Mouse (Mus musculus) cerebellum, adult 9-10 months (tissue): ENCODE data around the gene Fbrsl1.

Experiments used
- DNase-seq: peaks from one replicate; pipeline ENCODE4 v3.0.0; 2022

Fbrsl1 gene

GRCm38 (mm10) chr5:110448436-110449134 lies at the start of gene Fbrsl1:
Gene Fbrsl1, minus strand, starts transcription at chr5:110448503.
- peak; percentile 94 for DNase-seq

GRCm38 (mm10) chr5:110498071-110498470 lies 49.8 kb upstream of the Fbrsl1 start:
- DNase-seq = no peak

GRCm38 (mm10) chr5:110497556-110497955 lies 49.3 kb upstream of the Fbrsl1 start:
- peak; percentile 38 for DNase-seq

DNA sequence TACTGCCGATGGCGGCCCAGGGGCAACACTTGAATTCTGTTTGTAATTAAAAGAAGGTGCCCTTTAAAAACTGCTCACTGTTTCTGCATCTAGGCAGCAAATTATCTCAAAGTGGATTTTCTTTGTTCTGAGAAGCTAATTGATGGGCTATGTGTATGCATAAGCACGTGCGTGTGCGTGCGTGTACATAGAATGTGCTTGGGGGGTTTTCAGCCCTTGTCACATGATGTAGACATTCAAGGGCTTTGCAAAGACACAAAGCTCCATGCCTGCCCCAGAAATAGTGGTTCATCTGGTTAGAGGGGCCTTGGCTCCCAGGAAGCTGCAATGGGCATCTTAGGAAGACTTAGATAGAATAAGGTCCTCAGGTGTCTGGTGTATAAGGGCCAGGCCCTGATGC lies 46.7 kb upstream of the Fbrsl1 start:
- no peak for DNase-seq

DNA sequence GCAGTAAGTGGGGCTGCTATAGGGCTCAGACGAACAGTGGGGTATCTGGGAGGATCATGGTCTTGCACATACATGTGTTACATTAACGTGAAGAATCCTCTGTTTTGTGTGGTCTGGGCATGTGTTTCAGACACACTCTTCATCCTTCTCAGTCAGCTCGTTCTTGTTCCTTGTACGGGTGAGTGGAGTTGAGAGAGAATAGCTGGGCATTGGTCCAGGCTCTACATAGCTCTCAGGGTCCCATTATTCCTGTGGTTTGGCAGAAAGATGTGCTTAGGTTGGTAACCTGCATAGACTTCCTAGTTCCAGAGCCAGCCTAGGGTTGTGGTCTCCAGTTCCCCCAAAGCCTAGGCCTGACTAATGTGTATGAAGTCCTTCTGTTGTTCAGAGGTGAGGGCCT lies 46.1 kb upstream of the Fbrsl1 start:
- no peak for DNase-seq

DNA sequence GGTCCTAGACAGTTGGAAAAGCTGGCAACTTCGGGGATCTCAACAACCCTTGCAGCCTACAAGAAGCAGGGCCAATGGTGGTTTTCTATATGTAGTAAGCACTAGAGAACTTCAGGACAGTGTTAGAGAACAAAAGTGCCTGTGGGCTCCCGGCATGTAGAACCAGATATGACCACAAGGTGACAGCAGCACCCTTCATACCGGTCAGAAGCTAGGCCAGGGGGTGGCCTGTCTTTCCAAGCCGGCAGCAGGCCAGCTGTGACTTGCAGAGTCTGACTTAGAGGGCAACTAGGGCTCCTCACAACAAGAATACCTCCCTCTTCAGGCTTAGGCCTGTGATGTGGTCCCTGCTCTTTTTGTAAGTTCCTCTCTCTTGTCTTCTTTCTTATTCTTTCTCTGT lies 45.5 kb upstream of the Fbrsl1 start:
- DNase-seq = peak; percentile 55

GRCm38 (mm10) chr5:110489639-110490038 lies 41.3 kb upstream of the Fbrsl1 start:
- DNase-seq = no peak

DNA sequence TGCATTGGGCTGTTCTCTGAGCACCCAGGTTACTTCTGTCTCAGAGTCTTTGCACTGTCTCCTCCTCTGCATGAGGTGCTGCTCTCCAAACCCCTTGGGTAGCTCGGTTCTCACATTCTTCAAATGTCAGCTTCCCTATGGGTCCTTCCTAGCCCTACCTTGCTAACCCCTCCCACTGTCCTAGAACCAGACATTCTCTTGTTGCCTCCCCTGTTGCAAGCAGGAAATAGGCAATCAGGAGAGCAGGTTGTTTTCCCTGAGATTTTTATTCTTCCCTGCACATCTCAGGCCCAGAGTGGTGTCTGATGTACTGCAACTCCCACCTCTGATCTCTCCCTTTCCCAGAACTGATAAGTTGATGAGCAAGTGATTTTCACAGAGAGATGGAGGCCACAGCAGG lies 39.6 kb upstream of the Fbrsl1 start:
- DNase-seq = no peak

- no peak for DNase-seq
Measured at GRCm38 (mm10) chr5:110486674-110487334, 38.5 kb upstream of the Fbrsl1 start.

DNA sequence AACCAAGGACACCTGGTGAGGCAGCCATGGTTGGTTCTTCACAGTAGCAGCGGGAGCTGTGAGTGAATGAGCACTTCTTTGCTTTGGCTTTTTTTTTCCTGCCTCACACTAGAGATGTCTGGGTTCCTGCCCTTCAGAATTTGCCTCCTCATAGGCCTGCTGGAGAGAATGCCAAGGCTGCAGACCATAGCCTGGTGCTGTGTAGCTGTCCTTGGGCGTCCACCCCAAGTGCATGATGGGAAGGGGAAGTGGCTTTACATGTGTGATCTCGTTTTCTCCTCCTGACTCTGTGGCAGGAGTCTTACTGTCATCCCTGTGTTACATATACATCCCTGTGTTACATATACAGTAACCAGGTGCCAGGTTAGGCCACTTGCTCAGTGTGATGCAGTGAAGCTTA lies 36.4 kb upstream of the Fbrsl1 start:
- DNase-seq = no peak

DNA sequence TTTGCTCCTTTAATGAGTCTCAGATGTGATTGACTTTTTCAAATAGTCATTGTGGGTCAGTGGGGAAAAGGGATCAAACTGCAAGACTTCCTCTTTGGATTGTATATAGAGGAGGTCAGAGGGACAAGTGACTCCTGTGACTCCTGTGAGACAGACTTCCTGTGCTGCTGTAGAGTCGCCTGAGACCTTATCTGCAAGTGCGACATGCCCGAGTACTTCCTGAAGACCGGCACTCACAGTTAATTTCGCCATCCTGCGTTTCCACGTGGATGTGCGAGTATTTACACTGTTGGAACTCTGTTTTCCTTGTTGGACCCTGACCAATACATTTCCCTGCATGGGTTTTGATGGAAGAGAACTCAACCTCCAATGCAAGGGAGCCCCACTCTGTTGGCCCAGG lies 30.9 kb upstream of the Fbrsl1 start:
- DNase-seq = no peak

- no peak for DNase-seq
Measured at GRCm38 (mm10) chr5:110474156-110474555, 25.9 kb upstream of the Fbrsl1 start.

DNA sequence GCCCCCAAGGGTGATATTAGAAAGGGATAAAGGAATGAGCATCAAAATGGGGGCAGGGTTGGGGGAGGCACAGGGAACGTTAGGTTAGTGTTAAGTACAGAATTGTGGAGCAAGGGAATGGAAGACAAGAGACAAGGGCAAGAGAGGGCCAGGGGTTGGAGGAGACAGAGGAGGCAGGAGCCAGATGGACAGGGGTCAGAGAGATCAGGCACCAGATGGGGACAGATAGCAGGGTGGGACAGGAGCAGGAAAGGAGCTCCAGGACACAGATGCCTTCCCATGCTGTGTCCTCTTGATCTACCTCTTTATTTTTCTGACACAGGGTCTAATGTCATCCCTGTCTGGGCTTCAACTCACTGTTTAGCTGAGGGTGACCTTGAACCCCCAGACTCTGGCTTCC lies 24.5 kb upstream of the Fbrsl1 start:
- DNase-seq = no peak

- DNase-seq = no peak
Measured at GRCm38 (mm10) chr5:110471981-110472476, 23.7 kb upstream of the Fbrsl1 start.

- DNase-seq = no peak
Measured at GRCm38 (mm10) chr5:110471285-110471684, 23.0 kb upstream of the Fbrsl1 start.

DNA sequence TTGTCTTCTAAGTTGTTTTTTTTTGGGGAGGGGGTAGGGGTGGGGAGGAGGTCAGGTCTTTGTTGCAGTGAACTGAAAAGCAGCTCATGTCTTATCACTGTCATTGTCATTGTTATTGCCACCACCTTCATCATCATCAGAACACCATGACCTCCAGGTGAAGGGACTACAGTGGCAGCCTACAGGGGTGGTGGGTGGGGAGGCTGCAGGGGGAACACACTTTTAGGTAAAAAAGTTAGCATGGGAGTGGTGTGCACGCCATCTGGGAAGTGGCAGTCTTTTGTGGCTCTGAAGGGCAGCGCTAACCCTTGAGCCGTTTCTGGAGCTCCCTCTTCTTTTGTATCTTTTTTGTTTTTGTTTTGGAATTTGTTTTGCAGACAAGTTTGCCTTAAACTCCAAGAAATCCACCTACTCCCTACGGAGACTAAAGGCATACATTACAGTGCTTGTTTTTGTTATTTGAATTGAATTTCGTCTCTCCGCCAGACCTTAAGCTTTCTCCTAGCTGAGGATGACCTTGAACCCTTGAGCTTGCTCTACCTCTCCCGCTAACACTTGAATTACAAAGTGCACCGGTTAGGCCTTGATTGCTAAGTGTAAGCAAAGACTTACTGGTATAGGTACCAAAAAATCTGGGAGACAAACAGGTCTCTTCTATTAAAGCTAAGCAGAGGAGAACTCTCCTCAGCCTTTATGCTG lies 21.1 kb upstream of the Fbrsl1 start:
- no peak for DNase-seq

DNA sequence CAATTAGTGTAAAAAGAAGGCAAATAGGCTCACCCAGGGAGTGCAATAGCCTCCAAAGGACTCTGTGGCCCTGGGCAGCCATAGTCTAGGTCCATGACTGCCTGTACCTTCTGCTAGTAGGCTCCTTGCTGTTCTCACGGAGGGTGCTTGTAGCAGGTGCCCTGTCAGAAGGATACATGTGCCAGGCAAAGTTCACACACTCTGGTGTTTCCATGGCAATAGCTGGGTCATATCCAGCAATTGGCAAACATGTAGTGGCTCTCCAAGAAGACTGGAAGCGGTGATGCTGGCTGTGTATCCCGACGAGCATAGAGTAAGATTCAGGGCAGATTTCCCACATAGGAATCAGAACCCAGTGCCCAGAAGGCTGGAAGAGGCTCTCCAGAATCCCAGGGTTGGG lies 20.0 kb upstream of the Fbrsl1 start:
- peak; percentile 23 for DNase-seq

- no peak for DNase-seq
Measured at GRCm38 (mm10) chr5:110467725-110468124, 19.4 kb upstream of the Fbrsl1 start.

DNA sequence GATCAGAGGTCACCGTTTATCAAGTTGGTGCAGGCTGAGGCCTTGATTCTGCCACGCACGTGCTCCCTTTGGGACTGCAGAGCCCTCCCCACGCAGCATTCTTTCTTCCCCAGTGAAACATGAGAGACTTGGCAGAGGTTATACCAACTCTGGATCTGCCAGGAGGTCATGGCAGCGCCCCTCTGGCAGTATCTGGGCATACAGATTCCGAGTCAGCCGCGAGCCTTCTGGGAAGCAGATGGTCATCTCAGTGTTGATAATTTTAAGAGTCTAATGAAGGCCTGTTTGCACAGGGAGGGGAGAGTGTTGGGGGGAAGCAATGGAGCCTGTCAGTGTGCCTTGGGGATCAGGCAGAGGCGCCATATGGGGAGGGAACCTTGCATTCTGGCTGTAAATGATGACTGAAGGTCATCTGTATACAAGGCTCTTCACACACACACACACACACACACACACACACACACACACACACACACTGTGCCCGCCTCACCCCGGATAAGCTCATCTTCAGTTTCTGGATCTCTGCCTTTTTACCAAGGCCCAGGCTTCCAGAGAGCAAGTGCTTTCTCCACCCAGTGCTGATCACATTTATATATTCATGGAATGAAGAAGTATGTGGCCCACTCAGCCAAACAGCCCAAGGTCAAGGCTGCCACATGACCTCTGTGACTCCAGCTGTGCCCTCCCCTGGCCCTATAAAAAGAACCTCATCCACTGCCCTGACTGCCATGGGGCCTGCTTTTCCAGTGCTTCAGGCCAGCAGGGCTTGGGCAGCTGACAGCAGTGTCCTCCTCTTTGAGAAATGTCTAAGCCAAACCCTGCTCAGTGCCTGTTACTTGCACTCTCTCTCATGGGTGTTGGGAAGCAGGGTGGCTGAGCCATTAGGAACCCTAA lies 18.5 kb upstream of the Fbrsl1 start:
- DNase-seq = peak; percentile 73

- no peak for DNase-seq
Measured at GRCm38 (mm10) chr5:110462646-110463045, 14.3 kb upstream of the Fbrsl1 start.

DNA sequence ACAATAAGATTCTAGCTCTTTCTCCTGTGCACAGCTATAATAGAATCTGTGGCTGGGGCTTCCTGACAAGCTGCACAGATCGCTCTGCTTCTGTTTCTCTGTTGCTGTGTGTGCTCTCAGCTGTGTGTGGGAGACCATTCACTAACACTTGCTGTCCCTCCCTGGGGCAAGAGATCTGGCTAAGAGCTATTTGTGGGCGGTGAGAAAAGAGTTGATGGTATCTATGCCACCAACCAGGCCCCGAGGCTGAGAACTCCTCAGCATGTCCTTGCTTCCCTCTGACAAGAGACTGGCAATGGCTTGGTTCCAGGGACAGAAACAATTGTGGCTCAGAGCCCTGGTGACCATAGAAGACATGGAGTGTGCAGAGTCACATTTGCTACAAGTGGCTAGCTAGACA lies 10.6 kb upstream of the Fbrsl1 start:
- peak; percentile 26 for DNase-seq

DNA sequence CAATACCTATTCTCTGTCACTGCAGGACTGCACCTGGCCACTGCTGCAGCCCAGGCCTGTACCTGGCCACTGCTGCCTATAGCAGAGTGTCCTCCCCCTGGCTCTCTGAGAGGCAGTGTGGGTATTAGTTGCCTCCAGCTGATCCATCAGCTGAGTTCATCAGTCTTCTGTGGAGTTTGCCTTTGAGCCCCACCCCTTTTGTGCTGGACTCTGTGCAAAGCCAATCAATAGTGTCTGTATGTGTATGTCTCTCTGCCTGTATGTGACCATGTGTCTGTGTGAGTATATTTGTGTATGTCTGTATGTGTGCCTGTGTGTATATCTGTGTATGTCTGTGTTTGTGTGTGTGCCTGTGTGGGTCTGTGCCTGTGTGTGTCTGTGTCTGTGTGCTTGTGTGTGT lies 7.0 kb upstream of the Fbrsl1 start:
- no peak for DNase-seq

- DNase-seq = peak; percentile 66
Measured at GRCm38 (mm10) chr5:110449294-110449693, 991 bp upstream of the Fbrsl1 start.
